ENCODE assay signal across 10 mouse cellular contexts in the genomic region with DNA sequence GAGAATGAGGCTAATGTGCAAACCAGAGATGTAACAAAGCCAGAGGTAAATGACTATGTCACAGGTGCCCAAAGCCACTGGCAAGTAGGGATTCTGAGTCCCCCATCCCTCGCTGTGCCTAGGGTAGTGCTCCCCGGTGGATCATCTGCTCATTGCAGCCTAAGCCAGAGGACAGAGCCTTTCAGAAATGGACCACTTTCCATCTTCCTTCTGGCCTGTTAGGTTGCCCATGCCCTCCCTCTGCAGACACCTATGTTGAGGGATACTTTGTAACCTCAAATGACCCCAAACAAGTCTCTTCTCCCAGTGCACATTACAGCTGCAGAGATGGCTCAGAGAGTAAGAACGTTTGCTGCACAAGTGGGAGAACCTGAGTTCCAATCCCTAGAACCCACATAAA.
DNase-seq lines count a peak whose midpoint lies in the region; ATAC-seq and TF ChIP-seq lines count a peak whose summit lies in the region.
"Had no signal": no experiment of that assay in that cellular context is flagged by ENCODE, and none has a peak within 500 bp of the region (broad histone marks: within the 10 kb centered on the region; RNA-seq: fewer than 3 reads in every experiment).

No protein-coding gene starts in this region.

- WGBS in embryonic facial prominence, embryonic 10.5 days = 74% methylated on average over 3 of the region's 3 CpGs
- WGBS in intestine, embryonic 15.5 days = 53% methylated on average over 3 of the region's 3 CpGs

- H3K9ac ChIP-seq in intestine, embryonic 15.5 days = no peak overlapping the region
- H3K9ac ChIP-seq: hindbrain, embryonic 13.5 days had no signal

- no peak overlapping the region for H3K27ac ChIP-seq in left cerebral cortex, adult 2 months
- peak overlapping the region; percentile 59 for H3K27ac ChIP-seq in embryonic facial prominence, embryonic 10.5 days (replicated peaks)
- peak overlapping the region; percentile 63 for H3K27ac ChIP-seq in intestine, embryonic 15.5 days
- H3K27ac ChIP-seq: hindbrain, embryonic 13.5 days had no signal

- TF ChIP-seq CTCF in left cerebral cortex, adult 2 months (IDR thresholded peaks at IDR 0.05) = peak; percentile 9; the same call in 1 of the 2 replicates

- H3K4me2 ChIP-seq in intestine, embryonic 15.5 days (replicated peaks) = no peak overlapping the region
- H3K4me2 ChIP-seq: hindbrain, embryonic 13.5 days had no signal

- intact Hi-C loops in left cerebral cortex, adult 2 months (cut with DNase I) = loop anchor here (5.0 to 10.0 kb wide), 3 partner anchors 82 to 171 kb away; no protein-coding TSS in a partner anchor
- intact Hi-C loops in left cerebral cortex, postnatal 25 days (cut with DNase I) = loop anchor here (5.0 kb wide), 1 partner anchor 162 kb away; no protein-coding TSS in a partner anchor

- H3K4me3 ChIP-seq in left cerebral cortex, adult 2 months = no peak overlapping the region
- no peak overlapping the region for H3K4me3 ChIP-seq in embryonic facial prominence, embryonic 10.5 days
- no peak overlapping the region for H3K4me3 ChIP-seq in intestine, embryonic 15.5 days (replicated peaks)
- H3K4me3 ChIP-seq: hindbrain, embryonic 13.5 days had no signal

- DNase-seq in left cerebral cortex, adult 2 months (ENCODE audit: extremely low spot score in 1 of 2, low spot score in 2 of 2) = no peak
- no peak for DNase-seq in left cerebral cortex, postnatal 25 days (ENCODE audit: low spot score in 2 of 2)
- DNase-seq in embryonic facial prominence, embryonic 10.5 days (ENCODE audit: low spot score) = no peak
- DNase-seq in adrenal gland, postnatal 36 days = no peak
- no peak for DNase-seq in left cerebral cortex, adult 11 months (ENCODE audit: low spot score)
- DNase-seq: adrenal gland, postnatal 25 days had no signal

- ATAC-seq in intestine, embryonic 15.5 days = no peak
- peak; percentile 9; the same call in 1 of the 2 replicates for ATAC-seq in megakaryocyte, adult 5-6 weeks (ENCODE audit: poor library complexity, severe bottlenecking)
- ATAC-seq in erythroblast, adult 5-6 weeks (replicated peaks; ENCODE audit: low FRiP score, poor library complexity, severe bottlenecking) = no peak

- H3K27me3 ChIP-seq in embryonic facial prominence, embryonic 10.5 days (replicated peaks; ENCODE audit: low read depth, poor library complexity, severe bottlenecking) = no peaks in the 10 kb centered on the region
- no peaks in the 10 kb centered on the region for H3K27me3 ChIP-seq in intestine, embryonic 15.5 days (replicated peaks)
- H3K27me3 ChIP-seq: hindbrain, embryonic 13.5 days had no signal

- H3K36me3 ChIP-seq in embryonic facial prominence, embryonic 10.5 days (replicated peaks) = no peaks in the 10 kb centered on the region
- no peaks in the 10 kb centered on the region for H3K36me3 ChIP-seq in intestine, embryonic 15.5 days
- H3K36me3 ChIP-seq: hindbrain, embryonic 13.5 days had no signal

- peaks cover 55% of the 10 kb centered on the region for H3K4me1 ChIP-seq in embryonic facial prominence, embryonic 10.5 days
- peaks cover 31% of the 10 kb centered on the region for H3K4me1 ChIP-seq in intestine, embryonic 15.5 days (replicated peaks)

- H3K9me3 ChIP-seq in embryonic facial prominence, embryonic 10.5 days = no peaks in the 10 kb centered on the region
- H3K9me3 ChIP-seq in intestine, embryonic 15.5 days = no peaks in the 10 kb centered on the region
- H3K9me3 ChIP-seq: hindbrain, embryonic 13.5 days had no signal
